Mouse (Mus musculus) embryonic facial prominence, embryonic 11.5 days (tissue): ENCODE measurements around the gene Rps29. TPM values are rescaled to one million over a fixed set of nuclear protein-coding genes. Genes with fewer than 3 reads are reported as not detected.

Experiments used
- ATAC-seq: fragments of 200-750 bp; cut with Nextera tagmentation; replicated peaks from 2 replicates; pipeline ENCODE4 v1.8.0; 2017; ENCODE audit warnings: low read depth; ENCODE audit not compliant: insufficient number of reproducible peaks, low FRiP score, low TSS enrichment
- DNase-seq: peaks from one replicate; pipeline ENCODE4 v3.0.0-alpha.2; 2015; ENCODE audit warnings: low spot score
- H3K27ac ChIP-seq: fragments of 300-500 bp; sonication (generic); replicated peaks from 2 replicates; pipeline ENCODE4 v1.5.1; 2014; ENCODE audit warnings: mild to moderate bottlenecking, low read depth, low read length, control low read depth
- H3K27me3 ChIP-seq: fragments of 300-500 bp; sonication (generic); 2 replicates; pipeline ENCODE4 v1.6.1; 2014; ENCODE audit warnings: mild to moderate bottlenecking, low read length, moderate library complexity, mixed read lengths; ENCODE audit not compliant: control insufficient read depth, insufficient read depth
- H3K36me3 ChIP-seq: fragments of 300-500 bp; sonication (generic); replicated peaks from 2 replicates; pipeline ENCODE4 v1.6.1; 2014; ENCODE audit warnings: low read depth, mild to moderate bottlenecking, low read length, moderate library complexity, mixed read lengths; ENCODE audit not compliant: control insufficient read depth, insufficient read depth
- H3K4me1 ChIP-seq: fragments of 300-500 bp; sonication (generic); 2 replicates; pipeline ENCODE4 v1.6.1; 2014; ENCODE audit warnings: low read length, mixed read lengths; ENCODE audit not compliant: control insufficient read depth, insufficient read depth
- H3K4me2 ChIP-seq: fragments of 300-500 bp; sonication (generic); 2 replicates; pipeline ENCODE4 v1.6.1; 2014; ENCODE audit warnings: low read depth, mild to moderate bottlenecking, control low read depth, low read length, moderate library complexity
- H3K4me3 ChIP-seq: fragments of 300-500 bp; sonication (generic); 2 replicates; pipeline ENCODE4 v1.5.1; 2014; ENCODE audit warnings: low read depth, low read length, control low read depth
- H3K9ac ChIP-seq: fragments of 300-500 bp; sonication (generic); replicated peaks from 2 replicates; pipeline ENCODE4 v1.6.1; 2014; ENCODE audit warnings: mild to moderate bottlenecking, control low read depth, low read length
- H3K9me3 ChIP-seq: fragments of 300-500 bp; sonication (generic); replicated peaks from 2 replicates; pipeline ENCODE4 v1.6.1; 2016; ENCODE audit warnings: mild to moderate bottlenecking, low read length, inconsistent platforms, mixed read lengths; ENCODE audit not compliant: control insufficient read depth
- WGBS: fragments of 180-500 bp; shearing (Covaris S2); extraction: QIAGEN DNeasy Blood & Tissue Kit; methylation state at CpG from one replicate; pipeline ENCODE4 v1.1.7; 2014; 5-methylcytosine and 5-hydroxymethylcytosine counted together
- polyA plus RNA-seq: library from polyadenylated mRNA; unstranded; fragments of >200 nt; fragmentation: Nextera tagmentation; extraction: Ambion mirVana; gene quantifications from 2 replicates; pipeline ENCODE4 v1.2.1, GENCODE M21; 2014

Rps29 gene
- polyA plus RNA-seq, 1 experiment from 2014 or later = 1,323 TPM

- no peaks in the 10 kb centered on the region for H3K27me3 ChIP-seq
- 0% methylated on average over 19 of the region's 19 CpGs for WGBS
- no peaks in the 10 kb centered on the region for H3K9me3 ChIP-seq
- H3K4me1 ChIP-seq = no peaks in the 10 kb centered on the region
- peaks cover 5% of the 10 kb centered on the region for H3K36me3 ChIP-seq
- peak overlapping the region; percentile 77 for H3K27ac ChIP-seq
- peak overlapping the region; percentile 71 for H3K4me3 ChIP-seq
- DNase-seq (peak; percentile 36), ATAC-seq (no peak)
- peak overlapping the region; percentile 70 for H3K4me2 ChIP-seq
- H3K9ac ChIP-seq = peak overlapping the region; percentile 91
These were observed 621 bp downstream of the Rps29 start for GRCm38 (mm10) chr12:69158366-69158764.

GRCm38 (mm10) chr12:69157107-69157506 is 1.9 kb downstream of the Rps29 start:
- Histone ChIP-seq H3K36me3 (peaks cover 5% of the 10 kb centered on the region), H3K4me1 (no peaks in the 10 kb centered on the region), H3K4me3 (no peak overlapping the region), H3K9ac (no peak overlapping the region), H3K27ac (no peak overlapping the region), H3K27me3 (no peaks in the 10 kb centered on the region), H3K9me3 (no peaks in the 10 kb centered on the region), H3K4me2 (no peak overlapping the region)
- no peak for ATAC-seq
- 92% methylated on average over 2 of the region's 2 CpGs for WGBS
- no peak for DNase-seq

GRCm38 (mm10) chr12:69156436-69156835 is 2.5 kb downstream of the Rps29 start:
- Histone ChIP-seq H3K4me2 (no peak overlapping the region), H3K27ac (no peak overlapping the region), H3K27me3 (no peaks in the 10 kb centered on the region), H3K4me1 (no peaks in the 10 kb centered on the region), H3K9me3 (no peaks in the 10 kb centered on the region), H3K9ac (no peak overlapping the region), H3K36me3 (peaks cover 5% of the 10 kb centered on the region), H3K4me3 (no peak overlapping the region)
- no peak for ATAC-seq
- no peak for DNase-seq
- 87% methylated on average over 4 of the region's 4 CpGs for WGBS

GRCm38 (mm10) chr12:69155923-69156322 is 3.1 kb downstream of the Rps29 start:
- no peak overlapping the region for H3K4me3 ChIP-seq
- 86% methylated on average over 2 of the region's 2 CpGs for WGBS

GRCm38 (mm10) chr12:69150049-69150448 is 8.9 kb downstream of the Rps29 start:
- Histone ChIP-seq H3K27ac (no peak overlapping the region), H3K4me1 (no peaks in the 10 kb centered on the region), H3K9ac (no peak overlapping the region), H3K9me3 (no peaks in the 10 kb centered on the region), H3K4me3 (no peak overlapping the region), H3K27me3 (no peaks in the 10 kb centered on the region), H3K4me2 (no peak overlapping the region), H3K36me3 (no peaks in the 10 kb centered on the region)
- DNase-seq (no peak), ATAC-seq (no peak)
- 85% methylated on average over 13 of the region's 13 CpGs for WGBS

More at GRCm38 (mm10) chr12:69155923-69156322, 3.1 kb downstream of the Rps29 start:
- ATAC-seq (no peak), DNase-seq (no peak)
- Histone ChIP-seq H3K36me3 (peaks cover 5% of the 10 kb centered on the region), H3K4me1 (no peaks in the 10 kb centered on the region), H3K9ac (no peak overlapping the region), H3K27ac (no peak overlapping the region), H3K4me2 (no peak overlapping the region), H3K9me3 (no peaks in the 10 kb centered on the region), H3K27me3 (no peaks in the 10 kb centered on the region)

- H3K9me3 ChIP-seq = no peaks in the 10 kb centered on the region
- 96% methylated on average over 5 of the region's 5 CpGs for WGBS
These were observed 11.7 kb downstream of the Rps29 start for GRCm38 (mm10) chr12:69147166-69147735.

GRCm38 (mm10) chr12:69143460-69143859 is 15.5 kb downstream of the Rps29 start:
- H3K27me3 ChIP-seq = no peaks in the 10 kb centered on the region
- no peak overlapping the region for H3K9ac ChIP-seq
- H3K4me3 ChIP-seq = no peak overlapping the region
- no peaks in the 10 kb centered on the region for H3K4me1 ChIP-seq
- no peaks in the 10 kb centered on the region for H3K9me3 ChIP-seq
- no peak for ATAC-seq
- WGBS = 67% methylated on average over 6 of the region's 6 CpGs
- H3K36me3 ChIP-seq = no peaks in the 10 kb centered on the region
- DNase-seq = no peak
- no peak overlapping the region for H3K4me2 ChIP-seq
- no peak overlapping the region for H3K27ac ChIP-seq

More at GRCm38 (mm10) chr12:69147166-69147735, 11.7 kb downstream of the Rps29 start:
- Histone ChIP-seq H3K27ac (no peak overlapping the region), H3K36me3 (no peaks in the 10 kb centered on the region), H3K4me2 (no peak overlapping the region), H3K4me3 (no peak overlapping the region), H3K9ac (no peak overlapping the region), H3K27me3 (no peaks in the 10 kb centered on the region), H3K4me1 (no peaks in the 10 kb centered on the region)
- ATAC-seq (no peak), DNase-seq (no peak)

- 87% methylated on average over 7 of the region's 7 CpGs for WGBS
- Histone ChIP-seq H3K36me3 (no peaks in the 10 kb centered on the region), H3K27ac (no peak overlapping the region), H3K4me3 (no peak overlapping the region), H3K4me1 (no peaks in the 10 kb centered on the region), H3K9me3 (no peaks in the 10 kb centered on the region), H3K9ac (no peak overlapping the region), H3K27me3 (no peaks in the 10 kb centered on the region), H3K4me2 (no peak overlapping the region)
- DNase-seq (no peak), ATAC-seq (no peak; the same call in 1 of the 2 replicates)
These were observed 19.1 kb downstream of the Rps29 start for GRCm38 (mm10) chr12:69139841-69140240.
